Mouse (Mus musculus): ENCODE data around the gene Lmod1. TPM values are rescaled to one million over a fixed set of nuclear protein-coding genes. Genes with fewer than 3 reads are reported as not detected.

Lmod1 gene
- total RNA-seq (2023), result not detected

DNA sequence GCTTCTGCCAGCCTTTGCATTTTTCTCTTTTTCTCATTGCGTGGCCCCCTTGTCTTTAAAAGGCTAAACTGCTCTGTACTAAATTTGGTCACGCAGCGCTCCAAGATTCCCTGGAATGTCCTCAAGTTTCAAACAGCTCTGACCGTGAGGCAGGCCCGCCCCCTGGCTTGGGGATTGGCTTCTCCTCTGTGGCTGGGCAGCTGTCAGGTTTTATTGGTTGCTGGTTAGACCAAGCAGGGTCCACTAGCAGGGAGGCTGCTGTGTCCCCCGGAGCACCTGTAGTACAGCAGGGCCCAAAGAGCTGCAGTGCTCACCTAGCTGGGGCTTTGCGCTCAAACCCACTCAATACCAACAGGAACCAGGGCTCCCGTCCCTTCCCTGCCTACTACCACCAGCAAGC, at the start of gene Lmod1:
TSS of gene Lmod1 (plus strand) at position 237 of the 400 bp plus-strand sequence.

DNA sequence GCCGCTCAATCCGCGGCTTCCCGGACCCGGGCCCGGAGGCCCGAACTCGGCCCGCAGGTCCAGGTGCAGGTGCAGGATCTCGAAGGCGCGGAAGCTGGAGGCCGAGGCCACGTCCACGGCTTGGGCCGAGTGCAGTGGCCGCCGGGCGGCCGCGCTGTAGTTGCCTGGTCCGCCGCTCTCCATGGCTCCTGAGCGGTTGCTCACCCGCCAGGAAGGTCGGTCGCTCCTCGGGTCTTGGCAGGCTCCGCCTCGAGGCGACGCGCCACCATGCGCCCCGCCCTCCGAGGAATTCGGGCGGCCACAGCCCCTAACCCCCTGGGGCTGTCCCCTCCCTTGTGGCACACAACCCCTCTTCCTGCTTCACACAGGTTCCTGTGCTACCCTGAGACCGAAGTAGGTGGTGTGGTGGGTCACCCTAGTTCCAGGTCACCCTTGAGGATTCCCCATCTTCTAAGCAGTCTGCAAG, 40.7 kb upstream of the Lmod1 start, which contains the start of gene Rnpep:
TSS of gene Rnpep (minus strand) at position 259 of the 466 bp plus-strand sequence.

DNA sequence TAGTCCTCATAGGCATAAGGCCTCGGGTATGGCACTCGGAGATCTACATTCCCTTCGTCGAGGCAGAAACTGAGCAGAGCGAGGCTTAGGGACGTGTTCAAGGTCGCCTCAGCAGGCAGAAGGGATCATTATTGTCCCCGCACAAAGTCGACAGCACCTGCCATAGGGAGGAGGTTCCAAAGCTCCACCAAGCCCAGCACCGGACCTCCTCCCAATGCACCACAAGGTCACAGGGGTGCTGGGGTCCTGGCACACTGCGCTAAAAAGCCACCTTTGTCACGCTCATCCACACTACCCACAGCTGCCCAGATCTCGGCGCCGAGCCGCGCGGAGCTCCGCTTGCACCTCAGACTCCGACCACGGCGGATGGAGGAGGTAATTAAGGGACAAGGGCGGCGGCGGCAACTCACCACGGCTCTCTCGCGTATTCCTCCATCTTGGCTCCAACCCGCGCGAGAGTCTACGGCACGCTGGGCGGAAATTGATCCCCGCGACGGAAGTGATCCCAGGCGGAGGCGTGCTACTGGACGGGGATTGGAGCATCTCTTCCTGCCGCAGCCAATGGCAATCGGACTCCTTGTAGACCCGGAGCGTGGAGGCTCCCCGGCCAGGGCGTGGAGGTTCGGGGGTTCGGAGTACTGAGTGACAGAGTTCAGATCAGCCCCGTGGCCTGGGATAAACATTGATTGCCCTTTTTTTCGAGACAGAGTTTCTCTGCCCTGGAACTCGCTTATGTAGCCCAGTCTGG, 11.1 kb upstream of the Lmod1 start, which contains the start of gene Timm17a:
TSS of gene Timm17a (minus strand) at position 495 of the 748 bp plus-strand sequence.

DNA sequence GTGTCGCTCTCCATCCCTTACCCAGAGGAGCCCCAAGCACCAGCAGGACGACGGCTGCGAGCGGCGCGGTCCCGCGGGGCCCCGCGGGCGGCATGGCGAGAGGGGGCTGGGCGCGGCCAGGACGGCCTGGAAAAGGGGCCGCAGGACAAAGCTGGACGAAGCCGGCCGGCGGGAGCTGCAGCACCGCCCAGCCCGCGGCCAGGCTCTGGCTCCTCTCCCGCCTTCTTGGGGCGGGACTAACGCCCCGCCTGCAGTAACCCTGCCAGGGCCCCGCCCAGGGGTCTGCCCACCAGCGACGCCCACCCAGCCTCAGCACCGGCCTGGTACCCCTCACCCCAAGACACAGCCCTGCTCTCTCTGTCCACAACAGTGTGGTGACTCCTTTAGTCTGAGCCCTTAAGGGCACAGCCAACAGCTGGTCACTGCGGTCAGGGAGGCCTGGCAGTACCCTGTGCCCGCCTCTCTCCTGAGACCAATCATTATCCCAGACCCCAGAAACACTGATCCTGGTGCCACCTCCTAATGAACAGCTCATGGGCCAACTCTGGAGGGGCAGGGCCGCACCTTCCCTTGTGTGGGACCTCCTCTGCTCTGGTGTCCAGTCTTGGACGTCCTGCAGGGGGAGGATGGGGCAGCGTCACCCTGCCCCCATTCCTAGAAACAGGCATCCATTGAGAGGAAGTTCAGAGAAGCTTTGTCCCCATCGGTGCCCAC, 50.4 kb downstream of the Lmod1 start, which contains the start of gene Shisa4:
TSS of gene Shisa4 (minus strand) at position 370 of the 714 bp plus-strand sequence.

Other genes with a start within 250 kb of the Lmod1 start
- not detected for gene Lgr6, start 219.5 kb upstream of the Lmod1 start, total RNA-seq (2023)
- gene Ptpn7, start 192.1 kb upstream of the Lmod1 start, total RNA-seq (2023), result 10 to 100 TPM; 57.1 to 59.7 TPM
- gene Arl8a, start 178.0 kb upstream of the Lmod1 start, total RNA-seq (2023), result 100 to 1,000 TPM in 1 of 2 experiments, 10 to 100 TPM in 1; 99.1 to 113 TPM
- not detected for gene Gpr37l1, start 157.1 kb upstream of the Lmod1 start, total RNA-seq (2023)
- not detected for gene Elf3, start 66.2 kb upstream of the Lmod1 start, total RNA-seq (2023)
- 100 to 1,000 TPM; 147 to 164 TPM for gene Rnpep, start 40.7 kb upstream of the Lmod1 start, total RNA-seq (2023)
- 10 to 100 TPM; 31.4 to 32.3 TPM for gene Timm17a, start 11.0 kb upstream of the Lmod1 start, total RNA-seq (2023)
- not detected for gene Shisa4, start 50.4 kb downstream of the Lmod1 start, total RNA-seq (2023)
- 10 to 100 TPM; 45.1 to 45.5 TPM for gene Ipo9, start 105.7 kb downstream of the Lmod1 start, total RNA-seq (2023)